Mouse (Mus musculus) adrenal gland, adult 8-10 months (tissue): ENCODE results near the gene Pla2g2f. TPM values are rescaled to one million over a fixed set of nuclear protein-coding genes. Genes with fewer than 3 reads are reported as not detected.

Experiments used
- DNase-seq: peaks from one replicate; pipeline ENCODE4 v3.0.0; 2022
- total RNA-seq, 4 experiments: library from RNA; stranded (reverse); gene quantifications; 2 replicates each; pipeline ENCODE4 v1.2.4; 2022

The Pla2g2f gene
- total RNA-seq = 10 to 100 TPM; 27.9 to 46.9 (median 39.1) TPM

DNA sequence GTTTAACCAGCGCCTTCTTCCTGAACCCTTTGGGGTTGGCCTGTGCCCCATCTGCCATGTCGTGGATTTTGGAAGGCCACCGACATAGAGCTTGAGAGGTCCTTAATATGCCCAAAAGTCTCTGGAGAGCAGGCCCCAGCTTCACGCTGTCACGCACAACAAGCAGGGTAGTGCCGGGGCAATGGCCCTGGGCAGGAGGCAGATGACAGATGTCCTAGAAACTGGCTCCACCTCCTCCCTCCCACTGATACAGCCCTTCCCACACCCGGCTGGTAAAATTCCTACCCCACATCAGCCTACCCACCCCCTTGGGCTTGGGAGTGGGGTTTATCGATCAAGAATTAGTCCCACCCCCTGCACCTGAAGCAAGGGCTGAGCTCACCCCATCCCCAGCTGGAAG lies at the start of gene Pla2g2f:
Gene Pla2g2f, minus strand, starts transcription at position 211 of the 400 bp plus-strand sequence.
- no peak for DNase-seq

DNA sequence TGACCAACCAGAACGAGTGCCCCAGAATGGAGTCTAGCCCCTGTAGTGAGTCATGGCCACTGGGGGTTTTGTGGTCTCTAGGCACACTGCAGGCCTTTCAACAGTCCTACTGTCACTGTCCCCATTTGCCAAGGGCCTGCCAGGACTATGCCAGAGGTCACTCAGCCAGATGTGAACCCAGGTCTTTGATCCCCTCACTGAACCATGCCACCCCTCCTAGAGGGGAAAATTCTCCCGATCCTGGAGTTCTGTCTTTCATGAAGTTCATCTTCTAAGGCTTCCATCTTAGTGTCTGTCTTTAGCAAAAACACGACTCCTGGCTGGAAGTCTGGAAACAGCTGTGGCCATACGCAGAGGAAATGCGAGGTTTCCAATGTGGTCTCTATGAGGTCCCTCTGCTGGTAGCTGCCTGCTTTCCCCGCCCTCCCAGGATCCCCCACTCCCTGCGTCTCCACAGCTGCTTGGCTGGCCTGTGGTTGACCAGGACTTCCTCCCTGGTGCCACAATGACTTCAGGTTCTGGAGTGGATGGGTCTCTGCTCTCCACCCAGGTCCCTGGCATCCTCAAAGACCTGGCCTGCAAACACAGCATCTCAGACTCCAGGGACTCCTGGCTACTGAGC lies 49.6 kb upstream of the Pla2g2f start:
- no peak for DNase-seq

DNA sequence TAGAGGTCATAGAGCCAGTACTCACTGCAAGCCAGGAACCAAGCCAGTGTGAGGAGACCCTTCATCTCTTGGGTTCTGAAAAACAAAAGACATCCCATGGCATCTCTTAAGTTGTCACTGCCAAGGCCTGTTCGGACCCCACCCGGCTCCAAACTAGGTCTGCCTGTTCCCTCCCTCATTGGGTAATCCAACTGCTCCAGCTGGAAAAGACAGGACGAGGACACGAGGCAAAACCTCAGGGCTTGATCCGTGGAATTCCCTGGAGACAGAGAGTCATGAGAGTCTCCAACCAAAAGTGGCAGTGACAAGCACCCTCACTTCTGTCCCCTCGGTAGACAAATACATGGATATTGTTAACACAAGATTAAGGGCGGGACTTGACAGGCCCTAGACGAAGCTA lies 48.7 kb upstream of the Pla2g2f start:
- DNase-seq = no peak

DNA sequence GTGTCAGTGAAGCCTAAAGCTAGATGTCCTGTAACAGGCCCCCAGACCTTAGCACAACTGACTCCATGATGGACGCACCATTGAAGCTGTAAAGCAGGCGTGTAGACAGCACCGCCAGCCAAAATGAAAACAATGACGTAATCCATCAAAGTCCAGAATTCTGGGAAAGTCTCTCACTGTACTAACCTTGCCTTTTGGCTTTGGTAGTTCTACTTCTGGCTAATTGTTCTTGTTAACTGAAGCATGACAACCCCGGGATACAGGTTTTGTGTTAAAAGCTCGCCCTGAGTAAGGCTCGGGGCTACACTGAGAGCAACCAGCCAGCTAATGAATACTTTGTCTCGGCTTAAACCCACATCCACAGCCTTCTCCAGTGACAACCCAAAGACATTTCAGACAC lies 47.8 kb upstream of the Pla2g2f start:
- no peak for DNase-seq

DNA sequence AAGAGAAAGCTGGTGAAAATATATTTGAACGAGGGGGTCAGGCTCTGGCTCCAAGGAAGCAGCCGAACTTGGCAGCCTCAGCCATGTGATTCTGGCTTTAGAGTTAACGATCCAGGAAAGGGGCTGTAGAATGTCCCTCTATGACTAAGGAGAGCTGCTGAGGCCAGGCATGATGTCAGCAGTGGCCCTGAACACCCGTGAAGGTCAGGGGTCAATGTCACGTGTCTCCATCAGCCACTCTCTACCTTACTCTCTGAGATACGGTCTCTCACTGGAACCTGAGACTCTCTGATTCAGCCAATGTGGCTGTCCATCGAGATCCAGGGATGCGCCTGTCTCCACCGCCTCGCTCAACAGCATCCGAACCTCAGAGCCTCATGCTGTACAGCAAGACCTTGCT lies 45.5 kb upstream of the Pla2g2f start:
- no peak for DNase-seq

DNA sequence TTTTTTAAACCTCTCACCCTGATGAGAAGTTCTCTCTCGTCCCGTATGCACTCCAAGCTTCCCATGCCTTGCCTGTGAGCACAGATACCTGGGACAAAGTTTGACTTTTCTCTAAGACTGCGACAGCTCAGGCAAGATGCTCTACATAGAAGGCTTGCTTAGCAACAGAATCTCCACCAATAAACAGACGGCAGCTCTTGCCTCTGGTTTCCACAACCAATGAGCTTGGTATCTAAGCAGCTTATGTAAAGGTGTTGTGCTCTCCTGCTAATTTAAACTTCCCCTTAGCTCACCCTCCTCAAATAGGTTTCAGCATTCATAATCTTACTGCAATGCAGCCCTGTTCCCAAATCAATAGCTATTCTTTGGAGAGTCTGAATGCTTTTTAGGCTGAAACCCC lies 44.2 kb upstream of the Pla2g2f start:
- no peak for DNase-seq

DNA sequence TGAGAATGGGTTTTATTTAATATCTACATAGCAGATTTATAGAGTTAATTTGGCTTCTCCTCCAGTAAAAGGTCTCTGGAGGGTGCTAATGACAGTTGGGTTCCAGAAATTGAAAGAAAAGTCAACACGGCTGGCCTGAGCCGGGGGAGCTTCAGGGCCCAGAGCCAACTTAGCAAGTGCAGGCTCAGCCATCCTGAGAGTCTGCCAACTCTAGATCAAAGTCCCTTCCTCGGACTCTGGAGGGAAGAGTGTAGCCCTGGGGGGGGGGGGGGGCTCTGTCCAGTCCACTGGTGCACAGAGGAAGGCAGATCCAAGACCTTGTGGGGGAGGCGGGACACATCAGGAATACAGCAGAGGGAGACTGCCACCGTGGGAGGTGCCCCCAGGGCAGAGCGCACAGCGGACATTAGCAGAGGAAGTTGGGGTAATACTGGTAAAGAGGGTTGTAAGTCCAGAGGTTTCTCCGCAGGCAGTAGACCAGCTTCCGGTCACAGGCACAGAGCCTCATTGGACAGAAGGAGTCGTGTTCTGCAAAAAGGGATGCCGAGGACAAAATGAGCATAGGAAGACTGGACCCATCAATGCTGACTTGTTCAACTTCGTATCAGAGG lies 42.8 kb upstream of the Pla2g2f start:
- no peak for DNase-seq

DNA sequence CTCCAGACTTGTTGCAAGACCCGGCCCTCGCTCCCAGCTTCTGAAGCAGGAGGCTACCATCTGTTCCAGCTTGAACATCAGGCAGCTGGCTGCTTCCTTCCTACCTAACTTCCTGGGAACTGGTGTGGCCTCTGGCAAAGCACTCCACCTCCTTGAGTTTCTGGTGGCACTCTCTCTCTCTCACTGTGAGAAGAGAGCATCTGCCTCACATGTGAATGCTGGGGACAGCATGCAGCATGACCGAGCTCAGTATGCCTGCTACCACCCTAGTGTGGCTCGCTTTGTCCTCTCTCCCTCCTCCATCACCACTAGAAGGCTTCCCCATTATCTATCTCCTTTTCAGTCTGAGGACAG lies 39.8 kb upstream of the Pla2g2f start:
- DNase-seq = no peak

DNA sequence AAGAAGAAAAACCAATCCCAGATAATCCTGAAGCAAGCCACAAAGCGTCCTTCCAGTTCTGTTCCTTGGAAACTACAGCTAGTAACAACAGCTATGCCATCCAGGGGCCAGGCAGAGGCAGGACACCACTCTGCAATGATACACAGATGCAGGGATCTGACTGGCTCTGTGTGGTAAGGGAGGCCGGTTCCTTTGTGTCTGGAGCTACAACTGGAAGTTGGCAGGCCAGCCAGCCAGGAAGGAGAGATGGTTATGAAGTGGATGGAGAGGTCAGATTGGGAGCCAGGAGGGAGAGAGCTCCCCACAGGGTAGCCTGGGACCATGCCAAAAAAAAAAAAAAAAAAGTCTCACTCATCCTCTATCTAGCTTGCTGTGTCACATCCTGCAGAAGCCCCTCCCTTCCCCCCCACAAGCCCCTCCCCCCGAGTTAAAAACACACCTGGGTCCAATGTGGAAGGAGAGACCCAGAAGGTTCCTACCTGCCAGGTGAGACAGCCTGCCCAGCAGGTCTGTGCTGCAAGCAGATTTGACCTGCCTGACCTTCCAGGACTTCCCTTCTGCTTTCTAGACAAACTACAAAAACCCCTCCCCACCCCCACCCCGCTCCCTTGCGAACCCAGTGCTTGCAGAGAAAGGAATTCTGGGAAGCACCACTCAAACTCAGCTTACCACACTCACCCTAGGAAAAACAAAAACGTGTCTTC lies 39.2 kb upstream of the Pla2g2f start:
- no peak for DNase-seq

DNA sequence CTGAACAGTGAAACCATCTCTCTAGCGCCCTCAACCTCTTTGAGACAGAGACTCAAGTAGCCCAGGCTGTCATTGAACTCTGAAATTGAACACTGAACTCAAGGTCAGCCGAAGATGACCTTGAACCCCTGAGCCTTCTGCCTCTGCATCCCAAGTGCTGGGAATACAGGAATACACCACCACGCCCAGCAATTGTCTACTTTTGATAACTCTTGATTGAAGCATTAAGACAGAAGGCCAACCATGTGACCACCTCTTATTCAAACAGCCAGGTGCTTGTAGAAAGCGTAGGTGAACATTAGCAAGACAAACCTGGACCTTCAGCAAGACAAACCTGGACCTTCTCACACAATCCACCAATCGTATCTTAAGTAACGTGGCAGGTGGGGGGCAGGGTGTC lies 36.9 kb upstream of the Pla2g2f start:
- no peak for DNase-seq

DNA sequence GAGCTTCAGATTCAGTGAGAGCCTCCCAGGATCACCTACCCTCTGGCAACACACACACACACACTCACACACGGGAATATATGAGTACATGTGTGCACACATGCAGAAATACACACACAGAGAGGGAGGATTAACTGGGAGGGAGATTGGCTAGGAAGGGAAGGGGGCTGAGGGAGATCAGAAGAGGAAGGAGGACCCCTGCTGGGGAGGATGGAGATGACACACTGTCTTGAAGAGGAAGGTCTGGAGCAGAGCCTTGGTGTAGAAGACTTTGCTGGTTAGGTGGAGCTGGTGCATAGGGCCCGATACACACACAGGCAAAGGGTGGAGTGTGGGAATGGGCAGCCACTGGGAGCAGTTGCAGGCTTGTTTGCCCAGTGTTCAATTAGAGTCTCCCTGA lies 35.9 kb upstream of the Pla2g2f start:
- no peak for DNase-seq

DNA sequence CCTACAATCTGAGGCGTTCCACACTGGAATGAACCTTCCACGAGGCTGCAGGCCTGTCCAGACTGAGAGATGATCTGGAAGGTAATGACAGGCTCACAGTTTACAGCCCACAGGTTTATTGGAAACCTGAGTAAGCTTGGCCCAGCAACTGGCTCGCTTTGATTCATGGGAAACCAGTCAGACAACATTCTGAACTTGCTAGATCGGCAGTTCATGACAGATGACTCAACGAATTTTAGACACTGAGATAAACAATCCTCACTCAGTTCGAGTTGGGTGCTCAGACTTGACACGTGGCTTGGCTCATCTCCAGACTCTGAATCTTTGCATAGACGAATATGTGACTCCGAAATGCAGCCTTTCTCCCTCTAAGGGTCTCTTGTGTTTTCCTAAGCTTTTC lies 35.2 kb upstream of the Pla2g2f start:
- DNase-seq = no peak

DNA sequence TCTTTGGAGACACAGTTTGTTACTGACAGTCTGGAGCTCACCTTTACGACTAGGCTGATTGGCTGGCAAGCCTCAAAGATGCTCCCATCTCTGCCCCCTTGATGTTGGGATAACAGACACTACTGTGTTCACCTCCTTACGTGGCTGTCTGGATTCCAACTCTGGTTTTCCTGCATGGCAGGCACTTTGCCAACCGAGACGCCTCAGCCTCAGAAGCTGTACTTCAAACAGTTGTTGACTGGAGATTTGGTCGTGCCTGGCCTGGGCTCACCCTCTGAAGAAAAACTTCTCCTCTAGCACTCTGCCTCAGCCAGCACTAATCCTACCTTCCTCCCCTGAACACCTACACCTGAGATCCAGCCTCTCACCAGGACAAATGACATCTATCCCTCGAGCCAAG lies 34.0 kb upstream of the Pla2g2f start:
- DNase-seq = no peak

DNA sequence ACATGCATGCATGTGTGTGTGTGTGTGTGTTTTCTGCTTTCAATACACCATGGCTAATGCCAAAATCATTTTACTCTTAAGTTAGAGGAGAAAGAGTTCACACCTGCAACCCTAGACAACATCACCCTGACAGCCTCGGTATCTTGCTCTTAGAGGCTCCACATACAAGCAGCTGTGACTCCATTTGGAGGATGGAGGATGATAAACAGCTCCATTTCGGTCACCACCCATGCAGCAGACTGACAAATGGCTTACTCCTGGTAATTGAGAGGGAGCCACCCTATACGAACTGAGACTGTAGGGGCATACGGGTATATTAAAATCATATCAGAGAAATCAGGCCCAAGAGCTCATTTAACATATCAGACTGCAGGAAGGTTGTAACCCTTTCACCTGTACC lies 31.0 kb upstream of the Pla2g2f start:
- no peak for DNase-seq

DNA sequence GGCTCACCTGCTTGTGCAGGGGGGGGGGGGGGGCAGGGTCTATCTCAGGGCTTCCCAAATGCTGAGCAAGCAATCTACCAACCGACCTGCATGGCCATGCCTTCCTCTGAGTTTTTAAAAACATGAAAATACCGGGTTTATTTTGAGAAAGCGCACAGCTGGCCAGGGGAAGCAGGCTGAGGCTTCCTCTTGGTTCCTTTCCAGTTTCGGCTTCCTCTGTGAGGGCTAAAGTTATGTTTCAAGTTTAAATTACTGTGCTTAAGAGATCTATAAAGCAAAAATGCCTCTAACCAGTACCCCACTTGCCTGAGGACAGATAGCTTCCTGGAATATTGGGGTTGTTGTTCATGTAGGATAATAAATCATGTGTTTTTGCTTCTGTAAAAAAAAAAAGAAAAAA lies 28.7 kb upstream of the Pla2g2f start:
- DNase-seq = no peak

DNA sequence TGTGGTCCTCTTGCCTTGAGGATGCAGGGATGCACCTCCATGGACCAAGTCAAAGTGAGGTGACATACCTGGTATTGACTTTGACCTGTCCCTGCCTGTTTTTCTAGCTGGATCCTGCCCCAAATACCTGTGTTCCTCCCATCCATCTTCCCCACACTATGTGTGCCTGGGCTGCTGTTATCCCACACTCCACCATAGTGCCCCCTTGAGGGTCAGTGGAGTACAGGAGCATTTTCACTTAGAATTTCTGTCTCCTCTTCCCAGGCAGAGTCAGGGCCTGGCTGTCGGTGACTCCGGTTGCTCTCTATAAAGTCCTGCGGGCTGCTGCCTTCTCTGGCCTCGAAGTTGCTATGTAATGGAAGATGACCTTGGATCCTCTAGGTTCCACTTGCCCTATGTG lies 28.3 kb upstream of the Pla2g2f start:
- DNase-seq = no peak

DNA sequence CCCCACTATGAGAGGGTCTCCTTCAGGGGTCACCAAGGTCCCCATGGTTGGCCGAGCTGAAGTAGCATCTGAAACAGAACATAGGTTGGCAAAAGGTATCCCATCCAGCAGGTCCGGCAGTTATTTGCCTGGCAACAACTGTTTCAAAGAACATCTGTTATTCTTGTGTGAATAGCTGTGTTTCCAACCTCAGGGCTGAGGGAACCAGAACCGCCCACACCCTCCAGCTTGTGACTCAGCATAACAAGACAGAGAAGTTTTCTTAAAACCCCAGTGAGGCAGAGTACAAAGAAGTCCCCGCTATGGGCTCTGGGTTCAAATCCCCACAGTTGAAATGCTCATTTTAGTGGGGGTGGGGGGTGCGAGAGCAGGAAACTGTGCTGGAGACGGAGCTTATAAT lies 24.7 kb upstream of the Pla2g2f start:
- DNase-seq = no peak

DNA sequence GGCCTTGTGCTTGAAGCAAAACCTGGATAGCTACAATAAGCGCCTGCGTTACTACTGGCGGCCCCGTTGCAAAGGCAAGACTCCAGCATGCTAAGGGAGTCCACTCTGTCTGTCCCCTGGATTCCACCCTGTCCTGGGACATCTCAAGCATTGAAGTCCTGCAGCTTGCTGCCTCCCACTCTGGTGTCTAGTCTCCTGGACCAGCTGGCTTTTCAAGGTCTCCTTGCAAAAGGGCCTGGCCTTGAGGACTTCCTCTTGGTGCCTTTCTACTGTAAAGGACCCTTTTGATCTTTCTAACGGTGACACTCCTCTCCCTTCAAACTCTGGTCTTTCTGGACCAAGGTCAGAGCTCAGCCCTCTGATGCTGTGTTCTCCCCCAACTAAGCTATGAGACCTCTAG lies 22.9 kb upstream of the Pla2g2f start:
- DNase-seq = peak; percentile 39

DNA sequence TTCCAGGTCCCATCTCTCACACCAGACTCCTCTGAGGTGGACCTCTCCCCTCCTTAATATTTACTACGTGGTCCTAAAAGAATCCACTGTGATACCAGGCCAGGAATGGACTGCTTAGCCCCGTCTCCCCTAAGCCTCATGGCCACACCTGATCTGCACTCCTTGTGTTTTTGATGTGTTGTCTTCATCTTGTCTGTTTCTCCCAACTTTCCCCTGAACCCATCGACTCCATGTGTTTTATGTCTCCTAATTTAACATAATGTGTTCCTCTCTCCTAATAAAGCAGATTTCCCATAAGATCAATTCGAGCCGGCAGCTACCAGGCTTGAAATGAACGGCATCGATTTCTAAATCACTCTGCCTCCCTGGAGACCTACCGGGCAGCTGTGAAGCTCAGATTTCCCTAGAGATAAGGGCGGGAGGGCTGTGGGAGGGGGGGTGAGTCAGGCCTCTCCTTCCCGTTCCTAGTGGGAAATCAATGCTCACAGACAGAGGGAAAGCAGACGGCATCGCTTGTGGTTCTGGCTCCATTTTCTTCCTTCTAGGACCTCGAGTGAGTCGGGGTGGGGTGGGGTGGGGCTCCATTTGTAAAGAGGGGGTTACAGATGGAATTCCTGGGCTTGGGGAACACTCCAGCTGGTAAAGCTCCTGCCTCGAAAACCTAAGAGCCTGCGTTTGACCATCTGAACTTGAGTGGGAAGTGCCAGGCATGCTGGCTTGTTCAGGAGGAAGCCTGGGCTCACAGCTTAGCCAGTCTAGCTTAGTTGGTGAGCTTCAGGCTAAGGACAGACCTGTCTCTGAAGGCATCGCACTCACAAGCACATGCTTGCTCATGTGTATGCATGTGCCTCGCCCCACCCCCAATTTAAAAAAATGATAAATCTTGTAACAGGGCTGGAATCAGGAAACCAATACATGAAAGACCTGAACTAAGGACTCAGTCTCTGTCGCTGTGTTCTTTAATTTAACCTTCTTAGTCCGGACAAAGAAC lies 20.3 kb upstream of the Pla2g2f start:
- DNase-seq = no peak

DNA sequence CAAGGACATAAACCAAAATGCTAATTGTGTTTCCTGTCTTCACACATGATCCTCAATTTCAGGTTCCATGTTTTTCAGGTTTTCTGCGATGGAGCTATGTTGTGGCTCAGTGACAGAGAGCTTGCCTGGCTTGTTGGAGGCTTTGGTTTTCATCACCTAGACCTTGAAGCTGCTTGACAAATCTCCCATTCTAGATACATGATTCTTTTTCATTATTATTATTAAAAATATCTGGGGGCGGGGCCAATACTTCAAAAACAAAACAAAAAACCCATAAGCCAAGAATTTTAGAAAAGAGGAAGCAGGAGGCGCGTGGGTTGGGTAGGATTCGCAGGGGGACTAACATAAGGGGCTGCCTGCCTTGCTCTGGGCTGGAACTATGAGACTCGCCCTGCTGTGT lies 18.0 kb upstream of the Pla2g2f start, which contains the start of gene Pla2g2d:
Gene Pla2g2d, plus strand, starts transcription at position 301 of the 400 bp plus-strand sequence.
- no peak for DNase-seq

DNA sequence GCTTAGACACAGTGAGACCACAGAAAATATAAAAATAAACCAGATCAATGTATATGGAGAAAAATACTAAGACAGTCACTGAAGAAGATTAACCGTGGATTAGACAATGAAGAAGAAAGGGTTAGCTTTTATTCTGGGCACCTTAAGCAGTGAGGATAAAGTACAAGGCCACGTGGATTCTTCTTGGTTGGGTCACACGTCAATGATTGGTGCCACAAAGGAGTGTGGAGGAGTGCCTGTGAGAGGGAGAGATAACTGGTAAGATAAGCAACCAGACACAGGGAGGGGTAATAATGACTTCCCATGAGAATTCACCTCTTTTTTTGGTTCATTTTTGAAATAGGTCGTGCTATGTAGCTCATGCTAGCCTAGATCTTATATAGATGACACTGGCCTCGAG lies 15.0 kb upstream of the Pla2g2f start:
- no peak for DNase-seq

DNA sequence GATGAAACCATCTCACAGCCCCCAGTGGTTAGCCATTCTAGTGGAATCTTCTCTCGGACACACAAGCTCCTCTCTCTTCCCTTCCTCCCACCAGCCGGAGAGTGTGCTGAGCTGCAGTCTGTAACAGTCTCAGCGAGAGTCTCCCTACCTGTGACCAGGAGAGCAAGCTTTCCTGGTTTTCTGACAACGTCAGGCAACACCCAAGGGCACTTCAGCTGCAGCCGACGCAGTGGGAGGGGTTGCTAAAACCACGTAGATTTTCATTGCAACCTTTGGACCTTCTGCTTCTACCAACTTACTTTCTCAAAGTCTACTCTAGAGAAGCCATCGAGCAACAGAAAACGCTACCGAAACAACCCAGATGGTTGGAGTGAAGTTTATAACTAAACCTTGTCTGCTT lies 14.5 kb upstream of the Pla2g2f start:
- DNase-seq = no peak

DNA sequence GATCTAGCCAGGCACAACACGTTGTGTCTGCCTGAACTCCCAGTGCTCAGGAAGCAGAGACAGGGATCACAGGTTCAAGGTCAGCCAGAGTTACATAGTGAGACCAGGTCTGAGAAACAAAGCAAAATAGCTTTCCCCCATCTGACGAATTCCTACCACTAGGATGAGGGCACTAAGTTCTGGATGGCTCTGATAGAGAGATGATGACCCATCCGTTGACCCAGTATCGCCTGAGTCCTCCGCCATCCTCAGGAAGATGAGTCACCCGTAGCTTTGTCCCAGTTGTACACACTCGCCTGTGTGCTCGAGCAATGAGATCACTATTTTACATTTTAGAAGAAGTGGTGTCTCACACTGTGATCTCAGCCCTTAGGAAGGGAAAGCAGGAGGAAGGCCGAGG lies 4.8 kb upstream of the Pla2g2f start:
- DNase-seq = no peak
